Mouse (Mus musculus) MEL (cell line): ENCODE results near the gene Tmub2. TPM values are rescaled to one million over a fixed set of nuclear protein-coding genes. Genes with fewer than 3 reads are reported as not detected.

Source experiments
- DNase-seq: peaks from one replicate; pipeline ENCODE4 v3.0.0; 2011; ENCODE audit warnings: low read depth, low spot score
- H3K27ac ChIP-seq: 2 replicates; pipeline ENCODE4 v1.5.1; 2012; ENCODE audit warnings: low read depth, mild to moderate bottlenecking, control low read depth, low read length, moderate library complexity; ENCODE audit not compliant: control insufficient read depth
- H3K27me3 ChIP-seq, 2 experiments: fragments of 150-350 bp in 1 of 2; sonication (generic) in 1 of 2; 2 replicates each; pipeline ENCODE4 v1.6.1; 2012; ENCODE audit warnings: low read length in 2 of 2, mild to moderate bottlenecking in 2 of 2, improper control_type of control experiment in 1 of 2, moderate library complexity in 1 of 2; ENCODE audit not compliant: insufficient read depth in 2 of 2, control insufficient read depth in 1 of 2
- H3K36me3 ChIP-seq, 2 experiments: 2 replicates each; pipeline ENCODE4 v1.6.1; 2012 to 2014; ENCODE audit warnings: low read length in 2 of 2, improper control_type of control experiment in 1 of 2, inconsistent platforms in 1 of 2, mild to moderate bottlenecking in 1 of 2; ENCODE audit not compliant: insufficient read depth in 2 of 2, control insufficient read depth in 1 of 2
- H3K4me1 ChIP-seq, 2 experiments: fragments of 150-350 bp in 1 of 2; sonication (generic) in 1 of 2; 2 replicates each; pipeline ENCODE4 v1.6.1; 2012; ENCODE audit warnings: low read length in 2 of 2, improper control_type of control experiment in 1 of 2, mild to moderate bottlenecking in 1 of 2; ENCODE audit not compliant: insufficient read depth in 2 of 2, control insufficient read depth in 1 of 2
- H3K4me3 ChIP-seq, 2 experiments: fragments of 150-350 bp in 1 of 2; sonication (generic) in 1 of 2; 2 replicates each; pipeline ENCODE4 v1.5.1; 2012; ENCODE audit warnings: low read depth in 2 of 2, low read length in 2 of 2, mild to moderate bottlenecking in 2 of 2, moderate library complexity in 2 of 2, control low read depth in 1 of 2, improper control_type of control experiment in 1 of 2; ENCODE audit not compliant: control insufficient read depth in 1 of 2, insufficient read depth in 1 of 2
- H3K79me2 ChIP-seq: 2 replicates; pipeline ENCODE4 v1.6.1; 2012; ENCODE audit warnings: mild to moderate bottlenecking, low read length, moderate library complexity; ENCODE audit not compliant: control insufficient read depth, poor library complexity, insufficient read depth
- H3K9ac ChIP-seq: 2 replicates; pipeline ENCODE4 v1.6.1; 2012; ENCODE audit warnings: low read depth, mild to moderate bottlenecking, control low read depth, low read length, moderate library complexity; ENCODE audit not compliant: control insufficient read depth, poor library complexity, severe bottlenecking
- H3K9me3 ChIP-seq: fragments of 150-350 bp; sonication (generic); replicated peaks from 2 replicates; pipeline ENCODE4 v1.6.1; 2012; ENCODE audit warnings: mild to moderate bottlenecking, low read length, improper control_type of control experiment, moderate library complexity; ENCODE audit not compliant: insufficient read depth
- BHLHE40 ChIP-seq: IDR thresholded peaks from 2 replicates; pipeline ENCODE4 v1.6.1; 2012; ENCODE audit warnings: low read depth, mild to moderate bottlenecking, inconsistent platforms, low read length, improper control_type of control experiment, borderline replicate concordance
- CHD2 ChIP-seq: IDR thresholded peaks from 2 replicates; pipeline ENCODE4 v1.6.1; 2011; ENCODE audit warnings: low read length, improper control_type of control experiment
- ELF1 ChIP-seq: IDR thresholded peaks from 2 replicates; pipeline ENCODE4 v1.6.1; 2014; ENCODE audit warnings: low read depth, mild to moderate bottlenecking, inconsistent platforms, low read length, improper control_type of control experiment, moderate library complexity
- EP300 ChIP-seq, 2 experiments: IDR thresholded peaks; 2 replicates each; pipeline ENCODE4 v1.6.1; 2011; ENCODE audit warnings: improper control_type of control experiment in 2 of 2, low read length in 2 of 2, low read depth in 1 of 2, mild to moderate bottlenecking in 1 of 2
- ETS1 ChIP-seq: IDR thresholded peaks from 2 replicates; pipeline ENCODE4 v1.6.1; 2012; ENCODE audit warnings: low read depth, mild to moderate bottlenecking, inconsistent platforms, low read length, improper control_type of control experiment, moderate library complexity
- GABPA ChIP-seq: IDR thresholded peaks from 2 replicates; pipeline ENCODE4 v1.6.1; 2012; ENCODE audit warnings: low read depth, mild to moderate bottlenecking, inconsistent platforms, low read length, improper control_type of control experiment, moderate library complexity
- HCFC1 ChIP-seq: IDR thresholded peaks from 2 replicates; pipeline ENCODE4 v1.6.1; 2012; ENCODE audit warnings: low read depth, mild to moderate bottlenecking, inconsistent platforms, low read length, improper control_type of control experiment, moderate library complexity
- MAFK ChIP-seq: IDR thresholded peaks from 2 replicates; pipeline ENCODE4 v1.6.1; 2011; ENCODE audit warnings: low read depth, mild to moderate bottlenecking, low read length, improper control_type of control experiment, borderline replicate concordance
- MAX ChIP-seq: IDR thresholded peaks from 2 replicates; pipeline ENCODE4 v1.6.1; 2011; ENCODE audit warnings: low read length, improper control_type of control experiment
- MAZ ChIP-seq: IDR thresholded peaks from 2 replicates; pipeline ENCODE4 v1.6.1; 2012; ENCODE audit warnings: low read depth, mild to moderate bottlenecking, inconsistent platforms, low read length, improper control_type of control experiment
- MXI1 ChIP-seq: IDR thresholded peaks from 2 replicates; pipeline ENCODE4 v1.6.1; 2011; ENCODE audit warnings: mild to moderate bottlenecking, low read depth, low read length, improper control_type of control experiment
- NELFE ChIP-seq: IDR thresholded peaks from 2 replicates; pipeline ENCODE4 v1.6.1; 2011; ENCODE audit warnings: low read depth, low read length, improper control_type of control experiment
- NRF1 ChIP-seq: IDR thresholded peaks from 2 replicates; pipeline ENCODE4 v1.6.1; 2014; ENCODE audit warnings: low read depth, mild to moderate bottlenecking, inconsistent platforms, low read length, improper control_type of control experiment, moderate library complexity; ENCODE audit not compliant: poor library complexity, insufficient read depth, severe bottlenecking
- POLR2AphosphoS2 ChIP-seq: IDR thresholded peaks from 2 replicates; pipeline ENCODE4 v1.6.1; 2011; ENCODE audit warnings: low read length, improper control_type of control experiment
- POLR2AphosphoS5 ChIP-seq: IDR thresholded peaks from 2 replicates; pipeline ENCODE4 v1.6.1; 2012; ENCODE audit warnings: low read depth, borderline replicate concordance, mild to moderate bottlenecking, inconsistent platforms, low read length, moderate library complexity, mixed read lengths
- RAD21 ChIP-seq: IDR thresholded peaks from 2 replicates; pipeline ENCODE4 v1.6.1; 2011; ENCODE audit warnings: mild to moderate bottlenecking, low read depth, low read length, improper control_type of control experiment
- SIN3A ChIP-seq: IDR thresholded peaks from 2 replicates; pipeline ENCODE4 v1.6.1; 2012; ENCODE audit warnings: low read length, improper control_type of control experiment, inconsistent platforms
- SMC3 ChIP-seq: IDR thresholded peaks from 2 replicates; pipeline ENCODE4 v1.6.1; 2011; ENCODE audit warnings: low read depth, low read length, improper control_type of control experiment
- UBTF ChIP-seq: IDR thresholded peaks from 2 replicates; pipeline ENCODE4 v1.6.1; 2012; ENCODE audit warnings: low read depth, mild to moderate bottlenecking, inconsistent platforms, low read length, improper control_type of control experiment, moderate library complexity, borderline replicate concordance; ENCODE audit not compliant: insufficient read depth
- ZC3H11A ChIP-seq: IDR thresholded peaks from 2 replicates; pipeline ENCODE4 v1.6.1; 2012; ENCODE audit warnings: low read depth, mild to moderate bottlenecking, inconsistent platforms, low read length, improper control_type of control experiment
- ZMIZ1 ChIP-seq: IDR thresholded peaks from 2 replicates; pipeline ENCODE4 v1.6.1; 2012; ENCODE audit warnings: low read depth, mild to moderate bottlenecking, inconsistent platforms, low read length, improper control_type of control experiment, moderate library complexity
- ZNF384 ChIP-seq: IDR thresholded peaks from 2 replicates; pipeline ENCODE4 v1.6.1; 2012; ENCODE audit warnings: low read depth, mild to moderate bottlenecking, inconsistent platforms, low read length, improper control_type of control experiment
- polyA plus RNA-seq, 2 experiments: library from polyadenylated mRNA; stranded (reverse) in 1 of 2; unstranded in 1 of 2; fragments of >175 nt in 1 of 2; fragments of >200 nt in 1 of 2; gene quantifications; 2 replicates each; pipeline versions ENCODE4 v1.2.1 to v1.2.4; 2012; ENCODE audit warnings: low replicate concordance in 2 of 2, low read depth in 1 of 2; ENCODE audit not compliant: insufficient read length in 2 of 2, insufficient read depth in 1 of 2, missing spikeins in 1 of 2
- total RNA-seq: library from RNA; depleted of rRNA; stranded (reverse); fragments of 300-350 nt; gene quantifications from 2 replicates; pipeline ENCODE4 v1.2.3, GENCODE M21; 2012

The Tmub2 gene
- total and polyA plus RNA-seq, 3 experiments = 29.3 to 40.5 TPM; not detected in 1

DNA sequence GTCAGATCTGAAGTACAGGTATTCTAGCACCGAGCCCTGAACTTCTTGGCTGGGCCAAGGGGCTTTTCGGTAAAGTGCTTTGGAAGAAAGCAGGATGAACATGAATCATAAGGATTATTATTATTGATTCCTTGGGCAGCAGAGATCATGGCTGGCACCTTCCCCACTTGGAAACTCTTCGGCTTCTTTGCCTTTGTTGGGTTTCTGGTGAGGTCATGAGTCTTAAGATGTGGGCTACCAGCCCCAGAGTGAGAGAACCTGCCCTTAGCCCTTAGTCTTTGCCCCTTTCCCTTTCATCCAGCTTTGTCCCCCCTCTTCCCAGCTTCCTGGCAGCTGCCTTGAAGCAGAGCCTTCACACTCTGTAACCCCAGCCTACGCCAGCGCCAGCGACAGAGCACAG lies 37.2 kb downstream of the Tmub2 start:
- peaks cover 31% of the 10 kb centered on the region for H3K79me2 ChIP-seq
- H3K27ac ChIP-seq = no peak overlapping the region
- peaks cover 10 to 12% of the 10 kb centered on the region in 2 experiments for H3K27me3 ChIP-seq
- peaks cover 0 to 3% of the 10 kb centered on the region in 2 experiments; a peak in 1 of 4 replicates for H3K36me3 ChIP-seq
- no peak for DNase-seq
- no peak overlapping the region for H3K9ac ChIP-seq
- no peak for TF ChIP-seq SMC3
- TF ChIP-seq ELF1 = no peak
- TF ChIP-seq NELFE = no peak
- no peak for TF ChIP-seq HCFC1
- no peak for TF ChIP-seq MAX
- TF ChIP-seq EP300 (IDR thresholded peaks at IDR 0.05; ENCODE audit: low read depth in 1 of 2, low read length in 2 of 2) = no peak
- no peak for TF ChIP-seq RAD21
- TF ChIP-seq GABPA = no peak
- TF ChIP-seq BHLHE40 = no peak
- no peak for TF ChIP-seq MAZ
- TF ChIP-seq POLR2AphosphoS5 = no peak
- no peak overlapping the region for H3K4me3 ChIP-seq
- no peaks in the 10 kb centered on the region for H3K9me3 ChIP-seq
- peaks cover 0 to 6% of the 10 kb centered on the region in 2 experiments; a peak in 2 of 4 replicates for H3K4me1 ChIP-seq

GRCm38 (mm10) chr11:102323516-102323915 lies 38.8 kb downstream of the Tmub2 start:
- Histone ChIP-seq H3K4me1 (peaks cover 0 to 6% of the 10 kb centered on the region in 2 experiments; a peak in 2 of 4 replicates), H3K9ac (no peak overlapping the region), H3K27me3 (peaks cover 12 to 17% of the 10 kb centered on the region in 2 experiments), H3K4me3 (no peak overlapping the region), H3K27ac (no peak overlapping the region), H3K79me2 (peaks cover 15% of the 10 kb centered on the region), H3K36me3 (peaks cover 0 to 3% of the 10 kb centered on the region in 2 experiments; a peak in 1 of 4 replicates), H3K9me3 (no peaks in the 10 kb centered on the region)
- no peak for DNase-seq
- TF ChIP-seq MXI1 (no peak), EP300 (IDR thresholded peaks at IDR 0.05; ENCODE audit: low read depth in 1 of 2, low read length in 2 of 2) (no peak), MAFK (no peak), POLR2AphosphoS2 (no peak), MAZ (no peak), SIN3A (no peak), ETS1 (no peak), NRF1 (no peak), UBTF (no peak), HCFC1 (no peak), CHD2 (no peak), GABPA (no peak), NELFE (no peak), ZNF384 (no peak), ZMIZ1 (no peak), ZC3H11A (no peak)
